Mouse (Mus musculus) MEL (cell line): Measurements from ENCODE around the gene Syne2. TPM values are rescaled to one million over a fixed set of nuclear protein-coding genes. Genes with fewer than 3 reads are reported as not detected.

Experiments
- DNase-seq: peaks from one replicate; pipeline ENCODE4 v3.0.0; 2011; ENCODE audit warnings: low read depth, low spot score
- H3K27ac ChIP-seq: 2 replicates; pipeline ENCODE4 v1.5.1; 2012; ENCODE audit warnings: low read depth, mild to moderate bottlenecking, control low read depth, low read length, moderate library complexity; ENCODE audit not compliant: control insufficient read depth
- H3K27me3 ChIP-seq, 2 experiments: fragments of 150-350 bp in 1 of 2; sonication (generic) in 1 of 2; 2 replicates each; pipeline ENCODE4 v1.6.1; 2012; ENCODE audit warnings: low read length in 2 of 2, mild to moderate bottlenecking in 2 of 2, improper control_type of control experiment in 1 of 2, moderate library complexity in 1 of 2; ENCODE audit not compliant: insufficient read depth in 2 of 2, control insufficient read depth in 1 of 2
- H3K36me3 ChIP-seq, 2 experiments: 2 replicates each; pipeline ENCODE4 v1.6.1; 2012 to 2014; ENCODE audit warnings: low read length in 2 of 2, improper control_type of control experiment in 1 of 2, inconsistent platforms in 1 of 2, mild to moderate bottlenecking in 1 of 2; ENCODE audit not compliant: insufficient read depth in 2 of 2, control insufficient read depth in 1 of 2
- H3K4me1 ChIP-seq, 2 experiments: fragments of 150-350 bp in 1 of 2; sonication (generic) in 1 of 2; 2 replicates each; pipeline ENCODE4 v1.6.1; 2012; ENCODE audit warnings: low read length in 2 of 2, improper control_type of control experiment in 1 of 2, mild to moderate bottlenecking in 1 of 2; ENCODE audit not compliant: insufficient read depth in 2 of 2, control insufficient read depth in 1 of 2
- H3K4me3 ChIP-seq, 2 experiments: fragments of 150-350 bp in 1 of 2; sonication (generic) in 1 of 2; 2 replicates each; pipeline ENCODE4 v1.5.1; 2012; ENCODE audit warnings: low read depth in 2 of 2, low read length in 2 of 2, mild to moderate bottlenecking in 2 of 2, moderate library complexity in 2 of 2, control low read depth in 1 of 2, improper control_type of control experiment in 1 of 2; ENCODE audit not compliant: control insufficient read depth in 1 of 2, insufficient read depth in 1 of 2
- H3K79me2 ChIP-seq: 2 replicates; pipeline ENCODE4 v1.6.1; 2012; ENCODE audit warnings: mild to moderate bottlenecking, low read length, moderate library complexity; ENCODE audit not compliant: control insufficient read depth, poor library complexity, insufficient read depth
- H3K9ac ChIP-seq: 2 replicates; pipeline ENCODE4 v1.6.1; 2012; ENCODE audit warnings: low read depth, mild to moderate bottlenecking, control low read depth, low read length, moderate library complexity; ENCODE audit not compliant: control insufficient read depth, poor library complexity, severe bottlenecking
- H3K9me3 ChIP-seq: fragments of 150-350 bp; sonication (generic); replicated peaks from 2 replicates; pipeline ENCODE4 v1.6.1; 2012; ENCODE audit warnings: mild to moderate bottlenecking, low read length, improper control_type of control experiment, moderate library complexity; ENCODE audit not compliant: insufficient read depth
- BHLHE40 ChIP-seq: IDR thresholded peaks from 2 replicates; pipeline ENCODE4 v1.6.1; 2012; ENCODE audit warnings: low read depth, mild to moderate bottlenecking, inconsistent platforms, low read length, improper control_type of control experiment, borderline replicate concordance
- CTCF ChIP-seq, 3 experiments: IDR thresholded peaks in 2 of 3; conservative IDR thresholded peaks in 1 of 3; 2 replicates each; pipeline ENCODE4 v1.5.1; 2011 to 2012; ENCODE audit warnings: low read length in 3 of 3, low read depth in 2 of 3, mild to moderate bottlenecking in 2 of 3, improper control_type of control experiment in 1 of 3, inconsistent platforms in 1 of 3, mixed read lengths in 1 of 3, moderate library complexity in 1 of 3; ENCODE audit not compliant: control insufficient read depth in 1 of 3, insufficient read depth in 1 of 3, poor library complexity in 1 of 3, severe bottlenecking in 1 of 3
- E2F4 ChIP-seq: IDR thresholded peaks from 2 replicates; pipeline ENCODE4 v1.6.1; 2011; ENCODE audit warnings: low read depth, low read length, improper control_type of control experiment, borderline replicate concordance
- ELF1 ChIP-seq: IDR thresholded peaks from 2 replicates; pipeline ENCODE4 v1.6.1; 2014; ENCODE audit warnings: low read depth, mild to moderate bottlenecking, inconsistent platforms, low read length, improper control_type of control experiment, moderate library complexity
- EP300 ChIP-seq, 2 experiments: IDR thresholded peaks; 2 replicates each; pipeline ENCODE4 v1.6.1; 2011; ENCODE audit warnings: improper control_type of control experiment in 2 of 2, low read length in 2 of 2, low read depth in 1 of 2, mild to moderate bottlenecking in 1 of 2
- GATA1 ChIP-seq: IDR thresholded peaks from 2 replicates; pipeline ENCODE4 v1.6.1; 2011; ENCODE audit warnings: low read depth, low read length, improper control_type of control experiment
- HCFC1 ChIP-seq: IDR thresholded peaks from 2 replicates; pipeline ENCODE4 v1.6.1; 2012; ENCODE audit warnings: low read depth, mild to moderate bottlenecking, inconsistent platforms, low read length, improper control_type of control experiment, moderate library complexity
- JUND ChIP-seq: IDR thresholded peaks from 2 replicates; pipeline ENCODE4 v1.6.1; 2011; ENCODE audit warnings: low read depth, mild to moderate bottlenecking, improper control_type of control experiment, low read length
- MAX ChIP-seq: IDR thresholded peaks from 2 replicates; pipeline ENCODE4 v1.6.1; 2011; ENCODE audit warnings: low read length, improper control_type of control experiment
- MAZ ChIP-seq: IDR thresholded peaks from 2 replicates; pipeline ENCODE4 v1.6.1; 2012; ENCODE audit warnings: low read depth, mild to moderate bottlenecking, inconsistent platforms, low read length, improper control_type of control experiment
- MEF2A ChIP-seq: IDR thresholded peaks from 2 replicates; pipeline ENCODE4 v1.6.1; 2014; ENCODE audit warnings: low read depth, mild to moderate bottlenecking, inconsistent platforms, low read length, improper control_type of control experiment; ENCODE audit not compliant: poor library complexity, insufficient replicate concordance, severe bottlenecking; ENCODE audit errors: extremely low read depth
- MXI1 ChIP-seq: IDR thresholded peaks from 2 replicates; pipeline ENCODE4 v1.6.1; 2011; ENCODE audit warnings: mild to moderate bottlenecking, low read depth, low read length, improper control_type of control experiment
- MYC ChIP-seq: IDR thresholded peaks from 2 replicates; pipeline ENCODE4 v1.6.1; 2011; ENCODE audit warnings: low read depth, mild to moderate bottlenecking, low read length, improper control_type of control experiment, moderate library complexity
- POLR2A ChIP-seq, 2 experiments: IDR thresholded peaks; 2 replicates each; pipeline ENCODE4 v1.6.1; 2011 to 2012; ENCODE audit warnings: low read length in 2 of 2, mild to moderate bottlenecking in 2 of 2, control low read depth in 1 of 2, improper control_type of control experiment in 1 of 2, low read depth in 1 of 2, moderate library complexity in 1 of 2; ENCODE audit not compliant: control insufficient read depth in 1 of 2, insufficient read depth in 1 of 2, poor library complexity in 1 of 2
- RAD21 ChIP-seq: IDR thresholded peaks from 2 replicates; pipeline ENCODE4 v1.6.1; 2011; ENCODE audit warnings: mild to moderate bottlenecking, low read depth, low read length, improper control_type of control experiment
- SIN3A ChIP-seq: IDR thresholded peaks from 2 replicates; pipeline ENCODE4 v1.6.1; 2012; ENCODE audit warnings: low read length, improper control_type of control experiment, inconsistent platforms
- SMC3 ChIP-seq: IDR thresholded peaks from 2 replicates; pipeline ENCODE4 v1.6.1; 2011; ENCODE audit warnings: low read depth, low read length, improper control_type of control experiment
- TAL1 ChIP-seq: IDR thresholded peaks from 2 replicates; pipeline ENCODE4 v1.6.1; 2012; ENCODE audit warnings: mild to moderate bottlenecking, inconsistent platforms, low read length, moderate library complexity, mixed read lengths
- TBP ChIP-seq: IDR thresholded peaks from 2 replicates; pipeline ENCODE4 v1.8.0; 2011; ENCODE audit warnings: low read depth, low read length, improper control_type of control experiment
- TCF12 ChIP-seq: IDR thresholded peaks from 2 replicates; pipeline ENCODE4 v1.6.1; 2014; ENCODE audit warnings: low read depth, mild to moderate bottlenecking, inconsistent platforms, low read length, improper control_type of control experiment, moderate library complexity
- UBTF ChIP-seq: IDR thresholded peaks from 2 replicates; pipeline ENCODE4 v1.6.1; 2012; ENCODE audit warnings: low read depth, mild to moderate bottlenecking, inconsistent platforms, low read length, improper control_type of control experiment, moderate library complexity, borderline replicate concordance; ENCODE audit not compliant: insufficient read depth
- USF1 ChIP-seq: IDR thresholded peaks from 2 replicates; pipeline ENCODE4 v1.6.1; 2014; ENCODE audit warnings: low read depth, mild to moderate bottlenecking, inconsistent platforms, low read length, improper control_type of control experiment, moderate library complexity
- USF2 ChIP-seq, 2 experiments: IDR thresholded peaks; 2 replicates each; pipeline ENCODE4 v1.6.1; 2011 to 2012; ENCODE audit warnings: improper control_type of control experiment in 2 of 2, low read length in 2 of 2, borderline replicate concordance in 1 of 2, inconsistent platforms in 1 of 2, low read depth in 1 of 2, mild to moderate bottlenecking in 1 of 2; ENCODE audit not compliant: insufficient read depth in 1 of 2
- ZNF384 ChIP-seq: IDR thresholded peaks from 2 replicates; pipeline ENCODE4 v1.6.1; 2012; ENCODE audit warnings: low read depth, mild to moderate bottlenecking, inconsistent platforms, low read length, improper control_type of control experiment
- polyA plus RNA-seq, 2 experiments: library from polyadenylated mRNA; stranded (reverse) in 1 of 2; unstranded in 1 of 2; fragments of >175 nt in 1 of 2; fragments of >200 nt in 1 of 2; gene quantifications; 2 replicates each; pipeline versions ENCODE4 v1.2.1 to v1.2.4; 2012; ENCODE audit warnings: low replicate concordance in 2 of 2, low read depth in 1 of 2; ENCODE audit not compliant: insufficient read length in 2 of 2, insufficient read depth in 1 of 2, missing spikeins in 1 of 2
- total RNA-seq: library from RNA; depleted of rRNA; stranded (reverse); fragments of 300-350 nt; gene quantifications from 2 replicates; pipeline ENCODE4 v1.2.3, GENCODE M21; 2012

Syne2 gene
- total and polyA plus RNA-seq, 3 experiments: 0.06 to 0.15 TPM; not detected in 1

- Histone ChIP-seq H3K36me3 (no peaks in the 10 kb centered on the region), H3K27ac (no peak overlapping the region)
- TF ChIP-seq MYC: no peak
- TF ChIP-seq CTCF (IDR thresholded peaks at IDR 0.05 in 2 of 3, conservative IDR thresholded peaks at IDR 0.05 in 1 of 3; ENCODE audit: control insufficient read depth in 1 of 3, insufficient read depth in 1 of 3, low read depth in 2 of 3, low read length in 3 of 3, poor library complexity in 1 of 3, severe bottlenecking in 1 of 3): no peak
- TF ChIP-seq TBP: no peak
- TF ChIP-seq RAD21: no peak
- TF ChIP-seq UBTF: no peak
- TF ChIP-seq ELF1: no peak
- no peak for TF ChIP-seq TCF12
- no peak for TF ChIP-seq BHLHE40
- TF ChIP-seq JUND: no peak
- TF ChIP-seq ZNF384: no peak
- TF ChIP-seq E2F4: no peak
- no peak for TF ChIP-seq SMC3
- no peak for TF ChIP-seq HCFC1
- TF ChIP-seq SIN3A: no peak
- TF ChIP-seq MAZ: no peak
- no peak for TF ChIP-seq USF2 (IDR thresholded peaks at IDR 0.05; ENCODE audit: borderline replicate concordance in 1 of 2, insufficient read depth in 1 of 2, low read depth in 1 of 2, low read length in 2 of 2)
- no peak for TF ChIP-seq MAX
- no peak for TF ChIP-seq GATA1
- TF ChIP-seq POLR2A (IDR thresholded peaks at IDR 0.05; ENCODE audit: control insufficient read depth in 1 of 2, insufficient read depth in 1 of 2, low read depth in 1 of 2, low read length in 2 of 2, poor library complexity in 1 of 2): no peak
- no peak for TF ChIP-seq USF1
- TF ChIP-seq, all 39 proteins: peak for 0
- Histone ChIP-seq H3K4me3 (no peak overlapping the region), H3K4me1 (no peaks in the 10 kb centered on the region), H3K9ac (no peak overlapping the region), H3K27me3 (peaks cover 0 to 2% of the 10 kb centered on the region in 2 experiments; a peak in 3 of 4 replicates), H3K79me2 (no peaks in the 10 kb centered on the region), H3K9me3 (no peaks in the 10 kb centered on the region)
- DNase-seq: no peak
Observed at GRCm38 (mm10) chr12:76085066-76085465, 267.1 kb downstream of the Syne2 start.

GRCm38 (mm10) chr12:76085956-76086905, 268.3 kb downstream of the Syne2 start:
- no peak for DNase-seq
- H3K4me1 ChIP-seq: no peaks in the 10 kb centered on the region

More at GRCm38 (mm10) chr12:76085956-76086905, 268.3 kb downstream of the Syne2 start:
- TF ChIP-seq MXI1 (no peak), TAL1 (no peak), TCF12 (no peak), GATA1 (no peak), MAZ (no peak), EP300 (IDR thresholded peaks at IDR 0.05; ENCODE audit: low read depth in 1 of 2, low read length in 2 of 2) (no peak), MEF2A (no peak)
- no peak overlapping the region for H3K4me3 ChIP-seq
- peaks cover 2% of the 10 kb centered on the region in 2 experiments; a peak in 3 of 4 replicates for H3K27me3 ChIP-seq
- no peak overlapping the region for H3K27ac ChIP-seq
- no peaks in the 10 kb centered on the region for H3K36me3 ChIP-seq
- H3K9ac ChIP-seq: no peak overlapping the region
- no peaks in the 10 kb centered on the region for H3K79me2 ChIP-seq
- H3K9me3 ChIP-seq: no peaks in the 10 kb centered on the region
